Mouse (Mus musculus) limb, embryonic 13.5 days (tissue): Measurements from ENCODE around the gene Klf12. TPM values are rescaled to one million over a fixed set of nuclear protein-coding genes. Genes with fewer than 3 reads are reported as not detected.
"Not testable (repeated sequence)": the region's sequence is repeated elsewhere in the genome, so short reads cannot be mapped to it uniquely, and the experiment has no call there.

Experiments
- ATAC-seq: fragments of 200-750 bp; cut with Nextera tagmentation; 2 replicates; pipeline ENCODE4 v1.8.0; 2017; ENCODE audit warnings: low read depth, moderate number of reproducible peaks, moderate TSS enrichment; ENCODE audit not compliant: low FRiP score
- H3K27ac ChIP-seq: fragments of 300-500 bp; sonication (generic); 2 replicates; pipeline ENCODE4 v1.5.1; 2015; ENCODE audit warnings: inconsistent platforms, mild to moderate bottlenecking, moderate library complexity
- H3K27me3 ChIP-seq: fragments of 300-500 bp; sonication (generic); 2 replicates; pipeline ENCODE4 v1.6.1; 2015; ENCODE audit warnings: mild to moderate bottlenecking, inconsistent platforms
- H3K36me3 ChIP-seq: fragments of 300-500 bp; sonication (generic); 2 replicates; pipeline ENCODE4 v1.6.1; 2015; ENCODE audit warnings: inconsistent platforms, mild to moderate bottlenecking, moderate library complexity
- H3K4me1 ChIP-seq: fragments of 300-500 bp; sonication (generic); 2 replicates; pipeline ENCODE4 v1.6.1; 2015; ENCODE audit warnings: inconsistent platforms
- H3K4me2 ChIP-seq: fragments of 300-500 bp; sonication (generic); replicated peaks from 2 replicates; pipeline ENCODE4 v1.6.1; 2015; ENCODE audit warnings: inconsistent platforms, mild to moderate bottlenecking, moderate library complexity
- H3K4me3 ChIP-seq: fragments of 300-500 bp; sonication (generic); 2 replicates; pipeline ENCODE4 v1.5.1; 2015; ENCODE audit warnings: moderate library complexity, mild to moderate bottlenecking, inconsistent platforms
- H3K9ac ChIP-seq: fragments of 300-500 bp; sonication (generic); 2 replicates; pipeline ENCODE4 v1.6.1; 2015; ENCODE audit warnings: mild to moderate bottlenecking, inconsistent platforms
- H3K9me3 ChIP-seq: fragments of 300-500 bp; sonication (generic); 2 replicates; pipeline ENCODE4 v1.6.1; 2016; ENCODE audit warnings: inconsistent platforms
- WGBS: fragments of 180-500 bp; shearing (Covaris S2); methylation state at CpG from one replicate; pipeline ENCODE4 v1.1.7; 2015; 5-methylcytosine and 5-hydroxymethylcytosine counted together
- polyA plus RNA-seq: library from polyadenylated mRNA; unstranded; fragments of >200 nt; fragmentation: Nextera tagmentation; extraction: Ambion mirVana; gene quantifications from 2 replicates; pipeline ENCODE4 v1.2.1, GENCODE M21; 2015

Gene Klf12
- polyA plus RNA-seq, 1 experiment from 2014 or later, result 40.5 TPM

DNA sequence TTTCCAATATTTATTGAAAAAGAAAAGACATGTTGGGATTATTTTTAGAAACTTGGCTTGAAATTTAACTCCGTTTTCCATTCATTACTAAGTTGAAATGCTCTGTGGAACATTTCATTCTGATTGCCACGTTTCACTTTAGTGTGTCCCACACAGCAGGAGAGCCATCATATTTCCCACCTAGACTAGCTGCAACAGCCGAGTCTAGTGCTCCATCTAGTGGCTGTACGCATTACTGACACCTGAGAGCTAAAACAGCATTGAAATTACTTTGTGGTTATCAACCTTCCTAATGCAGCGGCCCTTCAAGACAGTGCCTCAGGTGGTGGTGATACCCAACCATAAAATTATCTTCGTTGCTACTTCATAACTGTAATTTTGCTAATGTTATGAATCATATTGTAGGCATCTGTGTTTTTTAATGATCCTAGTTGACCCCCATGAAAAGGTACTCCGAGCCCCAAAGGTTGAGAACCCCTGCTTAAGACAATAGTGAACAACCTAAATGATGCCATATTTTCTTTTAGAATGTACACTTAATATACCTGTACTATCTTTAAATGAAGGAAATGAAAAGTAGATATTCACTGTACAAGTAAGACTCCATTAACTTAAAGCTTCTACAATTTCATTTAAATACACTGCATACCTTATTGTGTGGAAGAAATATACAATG, 389.6 kb downstream of the Klf12 start:
- H3K27me3 ChIP-seq, result no peaks in the 10 kb centered on the region
- peaks cover 19% of the 10 kb centered on the region for H3K36me3 ChIP-seq
- peak; percentile 68 for ATAC-seq
- H3K9ac ChIP-seq, result no peak overlapping the region
- H3K4me3 ChIP-seq, result no peak overlapping the region
- 0 out of 2 replicates have a peak, but pooled peaks cover 7% of the 10 kb centered on the region for H3K4me1 ChIP-seq
- no peak overlapping the region for H3K4me2 ChIP-seq
- WGBS, result 17% methylated on average over 7 of the region's 7 CpGs
- no peak overlapping the region for H3K27ac ChIP-seq
- no peaks in the 10 kb centered on the region for H3K9me3 ChIP-seq

DNA sequence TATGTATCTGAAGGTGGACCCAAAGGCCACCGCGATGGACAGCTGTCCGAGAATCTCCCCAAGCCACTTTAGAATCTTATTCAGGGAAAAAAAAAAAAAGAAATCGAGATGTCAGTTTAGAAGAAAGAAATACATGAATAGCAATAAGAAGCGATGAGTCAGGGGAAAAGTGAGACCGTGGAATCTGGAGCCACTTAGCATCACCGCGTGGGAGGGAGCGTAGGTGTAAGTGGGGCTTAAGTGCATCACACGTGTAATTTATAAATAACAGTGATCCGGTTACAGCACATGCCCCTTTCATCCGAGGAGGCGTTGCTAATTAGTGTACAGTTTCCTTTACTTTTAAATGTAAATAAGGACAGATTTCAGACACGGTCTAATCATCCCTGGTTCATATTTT, 390.4 kb downstream of the Klf12 start:
- no peak overlapping the region for H3K27ac ChIP-seq
- no peaks in the 10 kb centered on the region for H3K9me3 ChIP-seq
- no peak overlapping the region for H3K4me2 ChIP-seq
- H3K36me3 ChIP-seq, result peaks cover 13% of the 10 kb centered on the region
- 63% methylated on average over 14 of the region's 14 CpGs for WGBS
- H3K4me1 ChIP-seq, result 0 out of 2 replicates have a peak, but pooled peaks cover 7% of the 10 kb centered on the region
- no peak for ATAC-seq
- H3K27me3 ChIP-seq, result no peaks in the 10 kb centered on the region
- H3K4me3 ChIP-seq, result no peak overlapping the region
- H3K9ac ChIP-seq, result no peak overlapping the region

DNA sequence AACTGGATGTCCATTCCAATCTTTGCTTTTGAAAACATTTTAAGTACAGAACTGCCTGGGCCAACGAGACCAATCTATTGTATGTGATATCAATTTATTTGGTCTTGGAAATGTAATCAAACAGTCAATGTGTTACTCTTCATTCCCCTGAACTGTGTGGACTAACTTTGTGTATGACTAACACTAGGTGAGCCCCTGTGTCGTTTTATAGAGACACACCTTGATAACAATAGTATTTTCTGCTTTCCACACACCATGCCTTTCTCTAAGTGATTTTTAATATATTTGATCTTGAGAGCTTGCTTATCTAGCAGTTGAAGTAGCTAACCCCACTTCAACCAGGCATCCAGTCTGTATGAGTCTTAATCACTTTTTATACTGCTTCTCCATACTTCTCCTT, 398.0 kb downstream of the Klf12 start:
- no peaks in the 10 kb centered on the region for H3K4me1 ChIP-seq
- no peak for ATAC-seq
- no peak overlapping the region for H3K9ac ChIP-seq
- H3K27ac ChIP-seq, result no peak overlapping the region
- H3K4me2 ChIP-seq, result no peak overlapping the region
- H3K36me3 ChIP-seq, result peaks cover 8% of the 10 kb centered on the region; the same call in 1 of the 2 replicates
- H3K4me3 ChIP-seq, result no peak overlapping the region
- H3K27me3 ChIP-seq, result no peaks in the 10 kb centered on the region
- no peaks in the 10 kb centered on the region for H3K9me3 ChIP-seq
- 90% methylated on average over 2 of the region's 2 CpGs for WGBS

DNA sequence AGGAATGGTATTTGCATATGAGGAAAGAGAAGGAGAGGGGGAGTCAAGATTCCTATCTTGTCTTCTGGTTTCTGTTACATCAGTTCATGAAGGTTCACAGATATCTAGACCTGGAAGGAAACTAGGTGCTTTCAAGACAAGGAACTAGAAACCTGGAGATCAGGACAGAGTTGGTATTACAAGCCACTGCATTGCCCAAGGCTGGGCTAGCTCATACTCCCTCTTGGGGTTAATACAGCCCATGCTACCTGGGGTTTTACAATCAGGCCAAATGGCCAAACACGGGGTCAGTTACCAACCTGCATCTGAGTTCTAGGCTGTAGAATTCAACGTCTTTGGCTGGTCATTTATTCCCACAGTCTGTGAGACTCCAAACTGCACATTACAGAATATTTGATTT, 398.9 kb downstream of the Klf12 start:
- Histone ChIP-seq H3K9ac (no peak overlapping the region), H3K27ac (no peak overlapping the region), H3K27me3 (no peaks in the 10 kb centered on the region), H3K9me3 (no peaks in the 10 kb centered on the region), H3K4me1 (no peaks in the 10 kb centered on the region), H3K36me3 (peaks cover 8% of the 10 kb centered on the region; the same call in 1 of the 2 replicates), H3K4me3 (no peak overlapping the region), H3K4me2 (no peak overlapping the region)
- ATAC-seq, result no peak
- 35% methylated on average over 2 of the region's 2 CpGs for WGBS

DNA sequence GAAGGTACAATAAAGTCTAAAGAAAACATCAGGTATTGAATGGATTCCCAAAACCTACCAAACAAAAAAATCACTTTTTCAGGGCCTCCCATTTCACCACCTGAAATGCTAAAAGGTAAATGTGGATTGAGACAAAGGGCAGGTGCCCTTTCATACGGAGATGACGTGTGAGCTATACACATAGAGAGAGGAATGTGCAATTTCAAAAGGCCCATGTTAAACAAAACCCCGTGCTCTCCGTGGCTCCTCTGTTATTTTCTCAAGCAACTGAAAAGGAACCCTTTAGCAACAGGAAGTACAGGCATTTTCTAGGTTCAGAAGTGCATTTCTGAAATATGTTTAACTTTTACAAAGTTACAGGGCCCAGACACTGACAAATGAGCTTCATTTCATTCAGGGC, 399.4 kb downstream of the Klf12 start:
- Histone ChIP-seq H3K27ac (no peak overlapping the region), H3K4me3 (no peak overlapping the region), H3K4me1 (no peaks in the 10 kb centered on the region), H3K4me2 (no peak overlapping the region), H3K9me3 (no peaks in the 10 kb centered on the region), H3K9ac (no peak overlapping the region), H3K36me3 (peaks cover 8% of the 10 kb centered on the region; the same call in 1 of the 2 replicates), H3K27me3 (no peaks in the 10 kb centered on the region)
- WGBS, result 69% methylated on average over 4 of the region's 4 CpGs
- ATAC-seq, result no peak

DNA sequence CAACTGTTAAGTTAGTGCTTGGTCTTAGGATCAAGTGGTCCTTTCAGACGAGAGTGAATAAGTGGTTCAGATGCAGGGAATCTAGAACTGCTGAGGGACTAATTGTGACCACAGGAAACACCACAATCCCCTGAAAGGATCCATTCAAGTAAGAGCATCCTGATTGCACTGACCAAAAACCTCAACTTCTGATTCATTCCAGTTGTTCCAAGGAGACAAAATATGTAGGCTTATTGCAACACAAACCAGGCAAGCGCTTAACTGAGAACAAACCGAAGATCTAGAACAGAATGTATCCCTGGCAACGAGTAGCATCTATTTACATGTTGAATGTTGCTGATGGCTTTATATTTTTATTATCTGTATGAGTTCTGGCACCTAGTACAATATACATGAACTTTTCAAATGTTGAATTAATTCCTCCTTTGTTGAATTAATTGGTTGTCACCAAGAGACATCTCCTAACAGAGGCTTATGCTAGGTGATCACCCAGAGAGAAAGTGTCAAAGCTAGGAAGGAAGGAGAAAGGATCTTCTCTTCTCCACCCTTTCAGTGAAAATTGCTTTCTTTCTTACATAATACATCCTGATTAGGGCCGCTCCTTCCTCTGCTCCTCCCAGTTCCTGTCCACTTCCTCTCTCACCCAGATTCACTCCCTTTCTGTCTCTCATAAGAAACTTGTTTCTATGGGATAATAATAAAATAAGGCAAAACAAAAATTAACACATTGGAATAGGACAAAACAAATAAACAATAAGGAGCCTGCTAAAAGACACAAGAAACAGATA, 407.5 kb downstream of the Klf12 start:
- Histone ChIP-seq H3K4me2 (no peak overlapping the region), H3K4me1 (peaks cover 13% of the 10 kb centered on the region; the same call in 1 of the 2 replicates), H3K36me3 (peaks cover 27% of the 10 kb centered on the region), H3K9me3 (no peaks in the 10 kb centered on the region), H3K9ac (no peak overlapping the region), H3K27me3 (no peaks in the 10 kb centered on the region), H3K4me3 (no peak overlapping the region), H3K27ac (no peak overlapping the region; the same call in 1 of the 2 replicates)
- no peak for ATAC-seq
- 75% methylated on average over 5 of the region's 5 CpGs for WGBS

DNA sequence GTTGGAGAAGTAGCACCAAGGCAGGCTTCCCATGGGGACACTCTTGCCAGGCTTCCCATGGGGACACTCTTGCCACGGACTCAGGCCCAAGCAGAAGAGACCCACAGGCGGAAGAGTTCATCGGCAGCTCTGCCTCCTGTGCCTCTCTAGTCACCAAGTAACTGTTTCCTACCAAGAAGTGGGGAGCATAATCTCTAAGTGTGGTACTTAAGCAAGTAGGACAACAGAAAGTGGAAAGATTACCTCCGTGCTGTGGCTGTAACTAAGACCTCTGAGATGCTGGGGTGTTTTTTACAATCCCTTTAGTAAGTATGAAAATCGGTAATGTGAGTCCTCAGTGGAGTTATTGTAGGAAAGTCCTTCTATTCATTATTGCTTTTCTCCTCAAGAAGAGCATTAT, 410.8 kb downstream of the Klf12 start:
- H3K9ac ChIP-seq, result no peak overlapping the region
- no peak overlapping the region for H3K4me2 ChIP-seq
- H3K36me3 ChIP-seq, result peaks cover 27% of the 10 kb centered on the region
- no peak overlapping the region for H3K4me3 ChIP-seq
- H3K4me1 ChIP-seq, result peaks cover 13% of the 10 kb centered on the region; the same call in 1 of the 2 replicates
- no peaks in the 10 kb centered on the region for H3K9me3 ChIP-seq
- no peaks in the 10 kb centered on the region for H3K27me3 ChIP-seq
- no peak overlapping the region for H3K27ac ChIP-seq
- WGBS, result 79% methylated on average over 5 of the region's 5 CpGs
- no peak for ATAC-seq

DNA sequence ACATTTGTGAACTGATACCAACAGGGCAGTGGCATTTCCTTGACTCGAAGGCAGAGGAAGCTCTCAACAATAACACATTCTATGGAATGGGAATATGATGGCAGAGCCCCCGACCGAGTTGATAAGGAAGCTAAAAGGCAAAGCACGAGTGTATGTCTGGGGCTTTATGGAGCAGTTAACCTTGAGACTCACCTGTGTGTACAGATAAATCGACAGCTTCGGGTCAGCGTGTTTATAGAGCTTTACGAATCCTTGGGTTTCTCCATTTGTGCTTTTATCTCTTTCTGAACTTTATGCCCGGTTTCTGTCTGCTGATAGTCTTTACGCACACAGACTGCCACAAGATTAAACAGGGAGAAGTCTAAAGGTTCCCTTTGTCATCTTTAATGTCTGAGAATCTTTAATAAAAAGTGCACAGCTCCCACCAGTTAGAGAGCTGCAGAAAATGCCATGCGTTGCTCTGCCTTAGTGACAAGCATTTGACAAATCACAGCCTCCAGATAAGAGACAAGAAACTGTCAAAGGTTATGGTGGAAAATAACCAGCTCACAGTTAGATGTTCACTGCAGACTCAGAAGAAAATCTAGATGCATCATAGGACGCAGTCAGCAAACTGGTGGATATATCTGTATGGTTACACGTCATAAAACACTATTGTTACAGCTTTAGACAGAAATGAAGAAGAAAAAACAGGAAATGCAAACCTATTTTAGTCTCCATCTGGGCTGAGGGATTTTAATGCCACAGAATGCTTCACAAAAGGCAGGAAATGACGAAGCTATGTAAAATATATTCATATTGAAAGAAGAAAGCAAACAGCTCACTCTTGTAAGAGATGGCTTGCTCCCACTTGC, 428.1 kb downstream of the Klf12 start:
- Histone ChIP-seq H3K9ac (no peak overlapping the region), H3K9me3 (no peaks in the 10 kb centered on the region), H3K36me3 (no peaks in the 10 kb centered on the region), H3K4me1 (no peaks in the 10 kb centered on the region), H3K27me3 (no peaks in the 10 kb centered on the region), H3K27ac (no peak overlapping the region), H3K4me2 (no peak overlapping the region), H3K4me3 (no peak overlapping the region)
- no peak for ATAC-seq
- 71% methylated on average over 14 of the region's 14 CpGs for WGBS

DNA sequence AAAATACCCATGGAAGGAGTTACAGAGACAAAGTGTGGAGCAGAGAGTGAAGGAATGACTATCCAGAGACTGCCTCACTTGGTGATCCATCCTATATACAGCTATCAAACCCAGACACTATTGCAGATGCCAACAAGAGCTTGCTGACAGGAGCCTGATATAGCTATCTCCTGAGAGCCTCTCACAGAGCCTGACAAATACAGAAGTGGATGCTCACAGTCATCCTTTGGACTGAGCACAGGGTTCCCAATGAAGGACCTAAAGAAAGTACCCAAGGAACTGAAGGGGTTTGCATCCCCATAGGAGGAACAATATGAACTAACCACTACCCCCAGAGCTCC, 430.0 kb downstream of the Klf12 start:
- not testable (repeated sequence) for H3K4me1 ChIP-seq, H3K27me3 ChIP-seq, H3K9me3 ChIP-seq, H3K36me3 ChIP-seq, H3K4me3 ChIP-seq, H3K4me2 ChIP-seq, H3K9ac ChIP-seq, H3K27ac ChIP-seq, ATAC-seq

DNA sequence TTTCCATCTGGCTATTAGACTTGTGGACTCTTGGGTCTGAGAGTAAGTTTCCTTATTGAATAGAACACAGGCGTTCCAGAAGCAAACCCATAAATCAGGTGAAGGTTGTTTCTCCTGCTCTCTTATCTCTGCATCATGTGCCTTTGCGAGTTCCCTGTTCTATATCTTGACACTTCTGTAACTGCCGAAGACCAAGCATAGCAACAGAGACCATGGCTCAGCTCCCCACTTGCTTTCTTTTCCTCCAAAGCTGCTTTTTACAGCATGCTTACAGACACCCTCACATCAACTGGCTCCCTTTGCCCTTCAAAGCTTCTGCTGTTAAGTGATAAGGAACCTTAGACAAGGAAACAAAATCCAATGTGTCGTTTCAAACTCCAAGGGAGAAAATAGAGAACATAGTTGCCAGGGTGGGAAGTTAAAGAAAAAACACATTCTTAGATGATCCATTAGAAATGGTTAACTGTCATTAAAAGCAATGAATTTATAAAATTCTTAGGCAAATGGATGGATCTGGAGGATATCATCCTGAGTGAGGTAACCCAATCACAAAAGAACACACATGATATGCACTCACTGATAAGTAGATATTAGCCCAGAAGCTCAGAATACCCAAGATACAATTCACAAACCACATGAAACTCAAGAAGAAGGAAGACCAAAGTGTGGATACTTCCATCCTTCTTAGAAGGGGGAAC, 430.6 kb downstream of the Klf12 start:
- H3K36me3 ChIP-seq, H3K4me1 ChIP-seq, H3K27ac ChIP-seq, H3K9ac ChIP-seq, ATAC-seq, H3K4me2 ChIP-seq, H3K4me3 ChIP-seq, H3K27me3 ChIP-seq, H3K9me3 ChIP-seq: not testable (repeated sequence)
- WGBS, result 57% methylated on average over 4 of the region's 4 CpGs

DNA sequence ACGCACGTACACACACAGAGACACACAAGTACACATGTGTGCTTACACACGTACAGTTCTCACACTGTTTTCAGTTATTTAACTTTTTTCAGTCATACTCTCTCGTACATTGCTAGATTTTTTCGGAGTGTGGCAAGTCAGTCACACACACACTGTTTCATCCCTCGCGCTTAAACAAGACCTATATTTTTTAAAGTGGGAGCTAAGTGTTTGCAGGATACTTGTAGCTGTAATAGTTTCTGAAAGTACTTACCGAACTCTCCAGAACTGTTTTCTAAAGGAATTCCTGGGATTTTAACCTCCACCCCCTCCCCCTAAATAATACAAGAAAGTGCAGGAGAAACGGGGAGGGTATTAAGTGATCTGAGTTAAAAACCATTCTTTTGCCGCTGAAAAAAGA, 434.1 kb downstream of the Klf12 start:
- H3K27me3 ChIP-seq, result no peaks in the 10 kb centered on the region
- no peak overlapping the region for H3K4me3 ChIP-seq
- no peak overlapping the region for H3K4me2 ChIP-seq
- ATAC-seq, result no peak
- H3K4me1 ChIP-seq, result no peaks in the 10 kb centered on the region
- H3K36me3 ChIP-seq, result no peaks in the 10 kb centered on the region
- 81% methylated on average over 10 of the region's 10 CpGs for WGBS
- H3K9me3 ChIP-seq, result no peaks in the 10 kb centered on the region
- no peak overlapping the region for H3K27ac ChIP-seq
- no peak overlapping the region for H3K9ac ChIP-seq

DNA sequence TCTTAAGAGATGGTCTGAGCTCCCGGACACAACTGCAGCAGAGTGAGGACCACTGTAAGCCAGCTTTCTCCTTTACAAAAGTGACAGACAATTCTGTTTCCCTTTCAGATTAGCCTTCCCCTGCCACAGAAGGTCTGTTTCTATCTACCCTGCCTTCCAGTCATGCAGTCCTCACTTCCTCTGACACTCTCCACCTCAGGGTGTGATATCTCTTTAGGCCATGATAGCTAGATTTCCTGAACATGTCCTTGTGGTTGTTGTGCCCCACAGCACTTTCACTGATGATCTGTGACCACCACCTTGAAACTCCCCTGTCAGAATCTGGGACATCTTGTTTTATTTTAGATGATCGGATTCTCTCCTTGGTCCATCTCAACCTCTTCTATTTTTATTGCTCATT, 437.0 kb downstream of the Klf12 start:
- Histone ChIP-seq H3K9me3 (no peaks in the 10 kb centered on the region), H3K4me2 (no peak overlapping the region), H3K4me3 (no peak overlapping the region), H3K36me3 (no peaks in the 10 kb centered on the region), H3K27me3 (no peaks in the 10 kb centered on the region), H3K9ac (no peak overlapping the region), H3K27ac (no peak overlapping the region), H3K4me1 (no peaks in the 10 kb centered on the region)
- ATAC-seq, result no peak
- 90% methylated on average over 2 of the region's 2 CpGs for WGBS
